Mouse (Mus musculus) embryonic stem cell, embryonic (primary cell): ENCODE measurements around the gene Apbb2.

Experiments
- CTCF ChIA-PET, 4 experiments: fragments of 300-600 bp in 2 of 4; fragments of 350-600 bp in 2 of 4; sonication (Branson Sonifier 250); formaldehyde crosslinking; loops; one replicate each; lab custom pipeline; 2022; ENCODE audit warnings: inconsistent platforms in 2 of 4; lab: Charles Lee
- POLR2A ChIA-PET, 4 experiments: fragments of 300-600 bp in 2 of 4; fragments of 350-600 bp in 2 of 4; sonication (Branson Sonifier 250); formaldehyde crosslinking; loops; one replicate each; lab custom pipeline; 2022; ENCODE audit warnings: antibody characterized with exemption in 4 of 4, inconsistent platforms in 1 of 4; lab: Charles Lee

The Apbb2 gene

DNA sequence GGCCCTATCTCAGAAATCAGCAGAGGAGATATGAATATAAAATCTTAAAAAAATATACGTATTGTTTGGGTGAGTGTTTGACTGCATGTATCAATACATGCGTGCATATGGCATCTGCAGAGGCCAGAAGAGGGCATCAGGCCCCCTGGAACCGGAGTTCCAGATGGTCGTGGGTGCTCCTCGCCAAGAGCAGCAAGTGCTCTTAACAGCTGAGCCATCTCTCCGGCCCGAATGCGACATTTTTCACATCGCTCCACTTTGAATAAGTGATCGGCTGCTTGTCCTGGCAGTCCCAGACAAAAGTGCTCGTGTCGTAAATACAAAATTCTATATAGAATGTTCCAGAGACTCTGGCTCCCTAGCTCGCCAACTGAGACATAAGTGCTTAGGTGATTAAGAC, 43.4 kb downstream of the Apbb2 start:
- CTCF ChIA-PET: no interaction called here
- POLR2A ChIA-PET: no interaction called here

DNA sequence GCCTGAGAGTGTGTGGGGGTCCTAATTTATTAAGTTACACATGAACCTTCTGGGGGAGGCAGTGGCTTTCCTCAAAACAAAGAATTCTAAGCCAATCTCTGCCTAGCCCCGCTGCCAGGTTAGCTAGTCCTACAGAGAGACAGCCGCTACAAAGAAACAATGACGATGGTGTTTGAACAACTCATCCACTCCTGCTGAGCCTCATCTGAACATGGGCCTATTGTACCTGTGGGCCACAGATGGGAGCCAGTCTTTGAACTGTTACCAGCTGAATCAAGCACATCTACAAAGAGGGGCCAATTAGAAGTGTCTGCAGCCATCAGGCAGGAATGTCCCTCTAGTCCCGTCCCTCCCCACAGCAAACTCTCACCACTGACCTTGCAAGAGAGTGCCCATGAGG, 45.3 kb downstream of the Apbb2 start:
- CTCF ChIA-PET: no interaction called here
- POLR2A ChIA-PET: interaction anchor here in 3 of 4 experiments (0.5 to 1.9 kb wide), 10 partner anchors 9 to 145 kb away, joined by 3 to 6 read pairs (median 3); partner anchors contain the start of gene Uchl1 (in 2 of the 3)

DNA sequence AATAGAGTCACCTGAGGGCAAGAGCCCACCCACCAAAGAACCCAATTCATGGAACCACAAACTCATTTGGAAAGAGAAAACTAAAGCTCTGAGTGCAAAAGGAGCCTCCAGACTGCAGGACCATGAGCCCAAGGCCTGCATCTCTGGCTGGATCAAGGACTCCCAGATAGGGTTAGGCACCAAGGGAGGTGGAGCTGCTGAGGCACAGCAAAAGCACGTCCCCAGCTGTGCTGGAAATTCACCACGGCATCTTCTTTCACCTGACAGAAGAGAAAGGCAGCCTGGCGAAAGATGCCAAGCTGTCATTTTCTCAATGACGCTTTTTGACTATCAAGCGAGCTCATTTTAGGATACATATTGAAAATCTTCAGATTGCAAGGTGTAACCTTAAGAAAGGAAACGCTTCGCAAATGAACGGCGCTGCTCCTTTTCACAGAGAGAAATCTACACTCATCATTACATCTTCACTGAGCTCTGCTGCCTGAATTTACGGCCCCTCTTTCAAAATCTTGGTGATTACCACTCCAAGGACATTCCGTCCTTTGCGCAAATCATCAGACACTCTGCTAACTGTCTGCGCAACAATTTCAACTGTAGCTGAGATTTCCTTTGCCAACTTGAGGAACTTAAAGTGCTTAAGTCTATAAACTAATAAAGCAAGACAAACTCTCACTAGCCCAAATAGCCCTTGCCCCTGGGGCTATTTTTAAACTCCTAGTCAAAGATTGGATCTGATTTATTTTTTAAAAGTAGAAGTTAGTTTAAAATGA, 46.3 kb downstream of the Apbb2 start:
- CTCF ChIA-PET: interaction anchor here in 2 of 4 experiments (0.6 kb wide), 2 partner anchors 21 to 711 kb away, joined by 5 to 6 read pairs; no protein-coding TSS in a partner anchor
- POLR2A ChIA-PET: interaction anchor here in 3 of 4 experiments (0.8 to 2.1 kb wide), 10 partner anchors 9 to 114 kb away, joined by 3 to 7 read pairs (median 3); partner anchors contain the start of genes Uchl1 (in 2 of the 3) and Apbb2 (in 1 of the 3)

DNA sequence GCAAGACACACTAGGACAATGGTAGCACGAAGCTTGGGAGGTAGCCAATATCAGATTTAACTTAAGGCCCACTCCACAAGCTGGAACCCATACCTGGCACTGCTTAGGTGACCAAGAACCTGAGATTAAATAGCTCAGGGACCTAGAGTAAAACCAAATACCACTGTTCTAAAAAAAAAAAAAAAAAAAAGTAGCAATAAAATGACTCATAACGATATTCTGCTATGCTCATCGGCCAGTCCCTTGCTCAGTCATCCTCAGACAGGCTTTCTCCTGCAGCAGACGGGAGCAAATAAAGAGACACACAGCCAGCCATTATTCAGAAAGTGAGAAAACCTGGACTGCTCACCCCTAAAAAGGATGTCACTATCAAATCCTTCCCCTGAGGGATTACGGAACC, 47.9 kb downstream of the Apbb2 start:
- POLR2A ChIA-PET: interaction anchor here in 2 of 4 experiments (0.5 to 2.1 kb wide), 2 partner anchors 23 to 32 kb away, joined by 6 to 9 read pairs; no protein-coding TSS in a partner anchor
- CTCF ChIA-PET: no interaction called here

DNA sequence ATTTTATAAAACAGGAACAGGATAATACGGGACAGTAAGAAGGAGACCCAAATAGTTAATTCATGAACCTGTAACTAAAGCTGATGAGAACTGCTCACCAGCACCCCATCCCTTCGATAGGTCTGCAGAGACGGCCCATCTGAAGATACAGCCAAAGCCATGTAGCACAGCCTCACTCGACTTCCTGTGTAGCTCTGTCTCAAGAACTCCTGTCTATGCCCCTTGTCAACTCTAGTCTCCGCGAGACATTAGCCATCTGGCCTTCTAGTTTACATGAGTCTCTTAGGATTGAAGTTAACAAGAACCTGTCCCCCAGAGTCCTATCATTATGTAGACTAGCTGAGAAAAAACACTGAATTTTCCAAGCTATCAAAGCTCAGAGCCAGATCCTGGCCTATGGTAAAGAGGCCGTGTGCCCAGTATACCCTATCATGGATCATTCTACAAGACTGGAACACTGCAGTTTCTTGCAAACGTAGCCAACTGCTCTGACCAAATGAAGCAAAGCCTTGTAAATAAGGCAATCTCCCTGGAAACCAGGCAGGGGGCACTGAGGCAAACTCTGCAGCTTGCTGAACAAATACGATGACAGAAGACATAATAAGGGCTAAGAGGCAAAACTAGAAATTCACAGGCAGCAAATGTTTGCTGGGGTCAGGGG, 49.3 kb downstream of the Apbb2 start:
- ChIA-PET CTCF (interaction anchor here in 1 of 4 experiments (0.6 kb wide), 1 partner anchor 331 kb away, joined by 3 read pairs; no protein-coding TSS in a partner anchor), POLR2A (interaction anchor here in 2 of 4 experiments (0.5 to 1.2 kb wide), 5 partner anchors 25 to 481 kb away, joined by 3 to 4 read pairs (median 3); no protein-coding TSS in a partner anchor)

DNA sequence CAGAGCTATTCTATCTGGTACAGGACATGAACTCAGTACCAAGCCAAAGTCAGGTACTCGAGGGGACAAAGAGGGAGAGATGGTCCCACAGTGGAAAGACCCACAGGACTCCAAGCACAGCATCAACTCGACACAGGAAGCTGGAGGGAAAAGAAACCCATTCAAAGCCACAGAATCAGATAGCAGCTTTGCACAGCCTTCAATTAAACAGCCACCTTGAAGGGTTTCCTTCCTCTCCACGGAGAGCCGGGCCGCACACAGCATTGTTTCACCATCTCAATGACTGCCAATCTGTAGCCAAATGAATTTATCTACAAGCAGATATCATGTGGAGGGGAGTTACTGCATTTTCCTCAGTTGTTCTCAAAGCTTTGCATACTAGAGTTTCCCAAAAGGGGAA, 50.6 kb downstream of the Apbb2 start:
- ChIA-PET CTCF (no interaction called here), POLR2A (interaction anchor here in 2 of 4 experiments (0.9 to 1.2 kb wide), 7 partner anchors 9 to 63 kb away, joined by 3 to 5 read pairs (median 3); no protein-coding TSS in a partner anchor)

DNA sequence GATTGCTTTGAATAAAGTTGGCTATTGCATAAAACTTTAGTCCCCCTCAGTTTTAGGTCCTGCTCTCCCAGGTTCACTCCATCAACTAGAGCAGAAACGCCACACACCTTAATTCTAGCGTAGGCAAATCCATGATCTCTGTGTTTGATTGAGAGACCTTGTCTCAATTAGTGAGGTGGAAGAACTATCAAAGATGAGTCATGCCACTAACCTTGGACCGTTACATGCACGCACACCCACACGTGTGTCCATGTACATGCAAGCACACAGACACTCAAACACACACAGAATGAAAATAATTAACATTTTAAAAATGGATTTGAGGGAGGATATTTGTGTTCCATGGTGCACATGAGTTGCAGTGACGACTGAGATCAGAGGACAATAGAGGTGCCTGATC, 51.2 kb downstream of the Apbb2 start:
- CTCF ChIA-PET: no interaction called here
- POLR2A ChIA-PET: interaction anchor here in 2 of 4 experiments (1.0 to 1.1 kb wide), 3 partner anchors 10 to 37 kb away, joined by 3 to 5 read pairs (median 3); no protein-coding TSS in a partner anchor

DNA sequence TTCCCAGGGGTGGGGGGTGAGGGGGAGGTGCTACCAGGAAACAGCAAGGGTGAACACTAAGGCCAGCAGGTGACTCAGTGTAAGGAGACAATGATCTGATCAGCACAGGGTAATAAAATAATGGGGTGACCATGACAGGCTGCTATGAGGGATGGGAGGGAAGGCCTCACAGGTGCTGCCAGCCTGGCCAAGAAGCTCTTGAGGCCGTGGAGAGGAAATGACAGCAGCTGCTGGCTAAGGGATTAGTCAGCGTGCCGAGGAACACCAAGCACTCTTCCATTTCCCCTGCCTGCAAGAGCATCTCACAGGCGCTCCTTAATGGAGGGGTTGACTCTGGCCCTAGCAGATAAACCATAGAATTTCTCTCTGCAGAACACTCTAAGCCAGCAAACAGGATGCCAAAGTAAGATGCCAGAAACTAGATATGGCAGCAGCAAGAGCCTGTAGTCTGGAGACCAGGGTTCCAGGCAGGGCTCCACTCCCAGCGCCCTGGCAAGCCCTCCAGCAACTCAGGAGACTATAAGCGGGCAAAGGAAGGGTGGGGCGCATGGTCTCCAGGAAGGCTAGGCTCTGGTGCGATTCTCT, 58.9 kb downstream of the Apbb2 start:
- POLR2A ChIA-PET: interaction anchor here (0.6 to 1.4 kb wide), 8 partner anchors 13 to 96 kb away, joined by 3 to 7 read pairs (median 4); no protein-coding TSS in a partner anchor
- CTCF ChIA-PET: interaction anchor here in 3 of 4 experiments (0.6 to 0.7 kb wide), 4 partner anchors 28 to 624 kb away, joined by 3 to 7 read pairs (median 4); no protein-coding TSS in a partner anchor

DNA sequence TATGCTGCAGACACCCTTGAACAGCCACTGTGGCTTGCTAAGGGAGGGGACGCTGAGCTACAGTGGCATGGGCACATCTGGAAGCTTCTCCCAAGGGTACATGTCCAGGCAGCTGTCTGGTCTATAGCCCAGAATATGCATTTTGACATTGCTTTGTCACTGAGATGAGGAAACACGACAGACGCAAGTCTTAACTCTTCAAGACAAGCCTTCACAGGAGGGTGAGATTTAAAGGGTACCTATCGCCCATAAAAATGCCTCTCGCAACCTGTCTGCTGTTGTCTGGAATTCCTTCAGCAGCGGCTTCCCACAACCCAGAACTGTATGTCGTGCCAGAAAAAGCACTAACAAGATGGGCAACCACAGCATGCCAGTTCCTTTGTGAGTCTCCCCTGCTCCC, 60.5 kb downstream of the Apbb2 start:
- ChIA-PET CTCF (no interaction called here), POLR2A (interaction anchor here in 1 of 4 experiments (1.5 kb wide), 1 partner anchor 60 kb away, joined by 4 read pairs; the partner anchor contains the start of gene Apbb2)

DNA sequence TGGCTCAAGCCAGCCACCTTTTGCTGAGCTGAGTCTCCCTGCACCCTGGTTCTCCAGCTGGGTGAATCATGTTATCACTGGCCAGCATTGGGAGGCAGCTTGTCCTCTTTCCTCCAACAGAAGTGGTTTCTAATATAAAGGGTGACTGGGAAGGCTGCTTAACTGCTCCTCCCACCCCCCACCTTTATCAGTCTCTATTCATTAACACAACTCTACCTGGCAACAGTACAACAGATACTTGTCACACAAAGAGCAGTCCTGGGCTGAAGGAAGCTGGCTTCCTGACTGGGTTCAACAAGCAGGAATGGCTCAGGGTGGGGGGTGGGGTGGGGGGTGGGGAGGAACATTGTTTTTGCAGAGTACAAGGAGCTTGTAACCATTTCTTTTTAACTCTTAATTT, 64.7 kb downstream of the Apbb2 start:
- CTCF ChIA-PET: no interaction called here

DNA sequence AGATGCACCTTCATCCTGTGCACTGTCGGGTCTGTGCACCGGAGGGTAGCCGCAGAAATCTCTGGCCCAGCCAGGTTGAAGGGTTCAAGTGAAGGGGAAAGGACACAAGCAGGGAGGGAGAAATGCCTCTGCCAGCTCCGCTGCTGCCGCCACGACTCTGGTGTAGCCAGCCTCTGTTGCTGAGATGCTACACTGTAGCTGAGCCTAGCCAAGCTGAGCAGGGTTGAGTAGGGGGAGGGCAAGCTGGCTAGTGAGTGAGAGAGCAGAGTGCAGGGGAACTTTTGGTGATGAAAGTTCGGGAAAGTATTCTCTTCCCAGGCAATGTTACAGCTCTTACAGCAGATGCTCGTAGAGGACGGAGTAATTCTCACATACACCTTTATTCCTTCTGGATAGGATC, 66.3 kb downstream of the Apbb2 start:
- CTCF ChIA-PET: no interaction called here
- POLR2A ChIA-PET: interaction anchor here in 3 of 4 experiments (0.7 to 1.4 kb wide), 7 partner anchors 9 to 124 kb away, joined by 3 to 5 read pairs (median 3); partner anchors contain the start of gene Uchl1 (in 2 of the 3)

More for the DNA sequence above, 64.7 kb downstream of the Apbb2 start:
- POLR2A ChIA-PET: interaction anchor here in 1 of 4 experiments (0.6 to 1.2 kb wide), 4 partner anchors 35 to 66 kb away, joined by 3 read pairs; no protein-coding TSS in a partner anchor

DNA sequence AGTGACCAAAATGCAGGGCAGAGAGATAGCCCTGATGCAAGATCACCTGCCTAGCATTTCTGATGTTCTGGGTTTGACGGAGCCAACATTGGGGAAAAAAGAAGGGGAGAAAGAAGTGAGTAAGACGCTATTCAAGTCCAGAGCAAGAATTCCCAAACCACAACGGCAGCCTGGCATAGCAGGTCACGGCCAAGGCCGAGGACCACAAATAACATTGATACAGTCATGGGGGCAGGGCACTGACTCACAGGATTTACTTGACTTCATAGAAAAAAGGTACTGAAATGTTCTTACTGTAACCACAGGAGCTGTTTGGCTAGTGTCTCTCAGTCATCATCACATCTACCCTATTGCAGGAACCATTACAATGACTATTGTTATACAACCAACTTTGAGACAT, 68.3 kb downstream of the Apbb2 start:
- ChIA-PET CTCF (interaction anchor here in 1 of 4 experiments (0.6 kb wide), 1 partner anchor 76 kb away, joined by 4 read pairs; no protein-coding TSS in a partner anchor), POLR2A (interaction anchor here in 1 of 4 experiments (0.6 kb wide), 1 partner anchor 40 kb away, joined by 3 read pairs; no protein-coding TSS in a partner anchor)

DNA sequence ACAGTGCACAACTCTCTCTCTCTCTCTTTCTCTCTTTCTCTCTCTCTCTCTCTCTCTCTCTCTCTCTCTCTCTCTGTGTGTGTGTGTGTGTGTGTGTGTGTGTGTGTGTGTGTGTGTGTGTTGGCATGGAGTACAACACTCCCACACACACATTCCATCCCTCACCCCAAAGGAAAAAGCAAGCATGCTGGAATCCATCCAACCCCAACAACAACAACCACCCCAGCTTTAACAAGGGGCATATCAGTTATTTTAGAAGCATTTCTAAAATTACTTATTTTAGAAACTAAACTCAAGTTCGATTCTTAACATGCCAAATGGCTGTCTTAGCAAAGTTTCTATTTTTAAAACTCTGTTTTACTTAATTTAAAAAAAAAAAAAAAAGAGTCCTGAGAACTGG, 68.9 kb downstream of the Apbb2 start:
- POLR2A ChIA-PET: interaction anchor here in 1 of 4 experiments (0.7 kb wide), 1 partner anchor 65 kb away, joined by 4 read pairs; no protein-coding TSS in a partner anchor

DNA sequence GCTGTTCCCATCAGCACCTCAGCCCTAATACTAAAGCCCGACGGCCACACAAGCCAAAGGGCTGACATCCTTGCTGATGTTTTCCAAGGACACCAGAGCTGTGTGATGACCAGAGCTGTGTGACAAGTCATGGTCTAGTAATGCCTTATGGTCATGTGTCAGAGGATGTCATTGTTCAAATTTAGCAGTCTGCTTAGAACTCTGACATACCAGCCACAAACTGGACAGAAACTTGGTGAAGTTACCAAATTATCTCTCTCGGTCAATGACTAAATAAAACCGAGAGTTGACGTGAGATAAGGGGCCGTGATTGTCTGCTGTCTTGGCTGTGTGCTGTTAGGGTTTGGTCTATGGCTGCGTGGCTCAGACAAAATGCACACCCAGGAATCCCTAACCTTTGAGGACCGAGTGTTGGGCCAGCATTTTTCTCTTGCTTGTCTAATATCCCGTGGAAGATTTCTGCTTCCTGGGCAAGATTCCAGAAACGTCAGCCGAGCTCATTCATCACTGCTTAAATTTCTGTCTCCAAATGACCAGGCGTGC, 71.5 kb downstream of the Apbb2 start:
- ChIA-PET CTCF (interaction anchor here in 1 of 4 experiments (0.5 kb wide), 1 partner anchor 1211 kb away, joined by 3 read pairs; no protein-coding TSS in a partner anchor), POLR2A (interaction anchor here in 3 of 4 experiments (0.6 to 1.9 kb wide), 5 partner anchors 14 to 34 kb away, joined by 3 to 8 read pairs (median 5); no protein-coding TSS in a partner anchor)

More for the DNA sequence above, 68.9 kb downstream of the Apbb2 start:
- CTCF ChIA-PET: interaction anchor here in 1 of 4 experiments (0.6 kb wide), 1 partner anchor 76 kb away, joined by 4 read pairs; no protein-coding TSS in a partner anchor

DNA sequence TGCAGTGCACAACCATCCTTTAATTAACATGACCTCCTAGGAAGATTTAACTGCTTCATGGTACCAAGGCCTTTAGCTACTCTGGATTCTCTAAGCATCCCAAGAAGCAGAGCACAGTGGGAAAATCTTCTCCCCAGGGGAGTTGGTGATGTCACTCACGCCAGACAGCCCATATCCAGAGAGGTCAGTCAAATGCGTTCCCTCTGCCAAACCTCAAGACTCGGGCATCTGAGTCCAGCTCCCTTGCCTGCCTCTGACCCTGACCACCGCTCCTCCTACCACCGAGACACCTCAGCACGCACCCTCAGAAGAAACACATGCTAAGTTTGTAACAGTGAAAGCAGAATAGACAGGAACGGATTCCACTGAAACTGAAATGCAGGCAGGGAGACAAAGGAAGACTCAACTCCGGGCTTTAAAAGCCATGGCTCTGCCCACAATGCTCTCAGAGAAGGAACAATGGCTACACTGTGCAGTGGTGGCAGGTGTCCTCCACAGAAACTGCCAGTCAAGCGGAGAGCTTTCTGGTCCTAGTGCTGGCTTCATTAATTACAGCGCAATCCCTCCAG, 72.9 kb downstream of the Apbb2 start:
- POLR2A ChIA-PET: interaction anchor here in 2 of 4 experiments (0.6 to 1.9 kb wide), 7 partner anchors 13 to 131 kb away, joined by 3 to 5 read pairs (median 4); partner anchors contain the start of gene Uchl1 (in 1 of the 2)
- CTCF ChIA-PET: no interaction called here

DNA sequence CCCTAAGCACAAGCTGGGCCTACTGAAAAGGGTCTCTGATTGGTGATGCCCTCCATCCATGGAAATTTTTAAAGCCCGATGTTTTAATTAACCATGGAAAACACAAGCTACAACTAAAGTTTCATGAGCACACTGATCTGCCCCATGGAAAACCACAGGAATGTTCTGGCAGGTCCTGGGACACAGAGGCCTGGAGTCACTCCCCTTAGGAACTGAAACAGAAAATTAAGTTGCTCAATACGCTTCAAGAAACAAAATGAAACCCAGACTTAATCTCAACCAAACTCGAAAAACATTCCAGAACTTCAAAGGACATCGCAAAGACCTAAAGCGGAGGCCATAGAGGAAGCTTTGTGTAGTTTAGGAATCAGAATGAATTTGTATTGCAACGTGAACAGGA, 74.8 kb downstream of the Apbb2 start:
- CTCF ChIA-PET: no interaction called here
- POLR2A ChIA-PET: interaction anchor here in 2 of 4 experiments (0.6 to 1.1 kb wide), 2 partner anchors 13 to 862 kb away, joined by 3 to 4 read pairs; no protein-coding TSS in a partner anchor

DNA sequence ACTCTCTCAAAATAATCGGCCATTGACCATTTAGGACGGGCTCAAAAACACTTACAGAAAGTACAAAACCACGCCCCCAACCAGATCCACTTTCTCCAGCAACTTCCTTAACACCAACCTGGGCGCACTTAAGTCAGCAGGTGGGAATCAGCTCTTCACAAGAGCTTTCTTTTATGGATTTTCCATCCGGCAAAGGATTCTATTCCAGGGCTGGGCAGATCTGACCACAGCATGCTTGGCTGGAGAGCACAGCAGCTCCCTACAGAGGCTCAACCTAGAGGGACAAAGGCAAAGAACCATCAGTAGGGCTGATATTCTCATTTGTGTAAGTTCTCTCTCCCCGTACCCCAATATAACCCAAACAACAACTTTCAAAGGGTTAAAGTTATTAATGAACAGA, 75.2 kb downstream of the Apbb2 start:
- CTCF ChIA-PET: interaction anchor here in 1 of 4 experiments (0.6 kb wide), 1 partner anchor 116 kb away, joined by 3 read pairs; no protein-coding TSS in a partner anchor
- POLR2A ChIA-PET: interaction anchor here in 2 of 4 experiments (0.6 to 1.1 kb wide), 3 partner anchors 12 to 862 kb away, joined by 3 to 4 read pairs (median 4); no protein-coding TSS in a partner anchor
